Mouse (Mus musculus) limb, embryonic 10.5 days (tissue): ENCODE data around the gene Asna1. TPM values are rescaled to one million over a fixed set of nuclear protein-coding genes. Genes with fewer than 3 reads are reported as not detected.
A peak's percentile ranks its signal among the peaks of the same experiment; 100 is the strongest.

Source experiments
- DNase-seq: peaks from one replicate; pipeline ENCODE4 v3.0.0-alpha.2; 2017; ENCODE audit warnings: low spot score
- H3K27ac ChIP-seq: fragments of 300-500 bp; sonication (generic); 2 replicates; pipeline ENCODE4 v1.5.1; 2016; ENCODE audit warnings: mild to moderate bottlenecking
- H3K27me3 ChIP-seq: fragments of 300-500 bp; sonication (generic); 2 replicates; pipeline ENCODE4 v1.6.1; 2016; ENCODE audit warnings: low read depth, mild to moderate bottlenecking; ENCODE audit not compliant: poor library complexity, severe bottlenecking
- H3K36me3 ChIP-seq: fragments of 300-500 bp; sonication (generic); 2 replicates; pipeline ENCODE4 v1.6.1; 2016; ENCODE audit warnings: mild to moderate bottlenecking, moderate library complexity
- H3K4me1 ChIP-seq: fragments of 300-500 bp; sonication (generic); 2 replicates; pipeline ENCODE4 v1.6.1; 2016
- H3K4me3 ChIP-seq: fragments of 300-500 bp; sonication (generic); 2 replicates; pipeline ENCODE4 v1.5.1; 2016; ENCODE audit warnings: mild to moderate bottlenecking, moderate library complexity
- H3K9me3 ChIP-seq: fragments of 300-500 bp; sonication (generic); replicated peaks from 2 replicates; pipeline ENCODE4 v1.6.1; 2016; ENCODE audit warnings: mild to moderate bottlenecking
- WGBS: fragments of 180-500 bp; shearing (Covaris S2); methylation state at CpG from one replicate; pipeline ENCODE4 v1.1.7; 2016; 5-methylcytosine and 5-hydroxymethylcytosine counted together
- polyA plus RNA-seq: library from polyadenylated mRNA; unstranded; fragments of >200 nt; fragmentation: Nextera tagmentation; extraction: Ambion mirVana; gene quantifications from 2 replicates; pipeline ENCODE4 v1.2.1, GENCODE M21; 2016

The Asna1 gene
- polyA plus RNA-seq, 1 experiment from 2014 or later: 161 TPM

GRCm38 (mm10) chr8:84996978-84997377, 28.1 kb downstream of the Asna1 start:
- H3K4me3 ChIP-seq: no peak overlapping the region
- no peaks in the 10 kb centered on the region for H3K36me3 ChIP-seq
- peaks cover 55% of the 10 kb centered on the region for H3K27me3 ChIP-seq
- peaks cover 15% of the 10 kb centered on the region for H3K4me1 ChIP-seq
- H3K9me3 ChIP-seq: no peaks in the 10 kb centered on the region
- H3K27ac ChIP-seq: no peak overlapping the region
- WGBS: 76% methylated on average over 5 of the region's 5 CpGs
- DNase-seq: no peak

- Histone ChIP-seq H3K27me3 (peaks cover 60% of the 10 kb centered on the region), H3K4me3 (peak overlapping the region; percentile 24), H3K36me3 (no peaks in the 10 kb centered on the region), H3K4me1 (peaks cover 21% of the 10 kb centered on the region), H3K9me3 (no peaks in the 10 kb centered on the region), H3K27ac (peak overlapping the region; percentile 56; the same call in 1 of the 2 replicates)
- 25% methylated on average over 25 of the region's 25 CpGs for WGBS
- DNase-seq: peak; percentile 43
These were observed 29.4 kb downstream of the Asna1 start for GRCm38 (mm10) chr8:84995680-84996079.

GRCm38 (mm10) chr8:84994375-84994774, 30.7 kb downstream of the Asna1 start:
- no peak for DNase-seq
- Histone ChIP-seq H3K27me3 (peaks cover 60% of the 10 kb centered on the region), H3K36me3 (no peaks in the 10 kb centered on the region), H3K9me3 (no peaks in the 10 kb centered on the region), H3K4me1 (peaks cover 32% of the 10 kb centered on the region), H3K4me3 (no peak overlapping the region), H3K27ac (no peak overlapping the region)
- WGBS: 93% methylated on average over 9 of the region's 9 CpGs

- Histone ChIP-seq H3K27me3 (peaks cover 57% of the 10 kb centered on the region), H3K36me3 (no peaks in the 10 kb centered on the region), H3K4me3 (peak overlapping the region; percentile 73), H3K27ac (peak overlapping the region; percentile 87), H3K9me3 (no peaks in the 10 kb centered on the region), H3K4me1 (peaks cover 34% of the 10 kb centered on the region)
- no peak for DNase-seq
- 1% methylated on average over 15 of the region's 15 CpGs for WGBS
These were observed 34.2 kb downstream of the Asna1 start for GRCm38 (mm10) chr8:84990836-84991235.

GRCm38 (mm10) chr8:84990349-84990748, 34.7 kb downstream of the Asna1 start, which contains the start of gene Hook2:
Hook2 (plus strand) TSS chr8:84990603.
- Histone ChIP-seq H3K9me3 (no peaks in the 10 kb centered on the region), H3K27ac (peak within 1 kb of the TSS; percentile 87), H3K36me3 (no peaks in the 10 kb centered on the region), H3K4me1 (peaks cover 35% of the 10 kb centered on the region), H3K4me3 (peak within 1 kb of the TSS; percentile 73), H3K27me3 (peaks cover 52% of the 10 kb centered on the region)
- under 1% methylated on average over 28 of the region's 28 CpGs for WGBS
- DNase-seq: peak; percentile 96

GRCm38 (mm10) chr8:84989810-84990209, 35.3 kb downstream of the Asna1 start:
- Histone ChIP-seq H3K36me3 (no peaks in the 10 kb centered on the region), H3K27ac (peak overlapping the region; percentile 87), H3K9me3 (no peaks in the 10 kb centered on the region), H3K27me3 (peaks cover 47% of the 10 kb centered on the region), H3K4me3 (peak overlapping the region; percentile 73), H3K4me1 (peaks cover 40% of the 10 kb centered on the region)
- peak; percentile 95 for DNase-seq
- WGBS: under 1% methylated on average over 15 of the region's 15 CpGs

GRCm38 (mm10) chr8:84989311-84989731, 35.8 kb downstream of the Asna1 start:
- DNase-seq: peak; percentile 43
- Histone ChIP-seq H3K27me3 (peaks cover 42% of the 10 kb centered on the region), H3K36me3 (no peaks in the 10 kb centered on the region), H3K4me1 (peaks cover 45% of the 10 kb centered on the region), H3K4me3 (peak overlapping the region; percentile 73), H3K9me3 (no peaks in the 10 kb centered on the region), H3K27ac (peak overlapping the region; percentile 87)
- 9% methylated on average over 15 of the region's 15 CpGs for WGBS

GRCm38 (mm10) chr8:84987903-84988302, 37.2 kb downstream of the Asna1 start:
- H3K36me3 ChIP-seq: no peaks in the 10 kb centered on the region
- peaks cover 54% of the 10 kb centered on the region for H3K4me1 ChIP-seq
- H3K27me3 ChIP-seq: peaks cover 28% of the 10 kb centered on the region; the same call in 1 of the 2 replicates

GRCm38 (mm10) chr8:84987388-84987787, 37.7 kb downstream of the Asna1 start:
- Histone ChIP-seq H3K4me1 (peaks cover 55% of the 10 kb centered on the region), H3K27me3 (peaks cover 24% of the 10 kb centered on the region; the same call in 1 of the 2 replicates), H3K27ac (no peak overlapping the region), H3K36me3 (no peaks in the 10 kb centered on the region), H3K9me3 (no peaks in the 10 kb centered on the region), H3K4me3 (no peak overlapping the region)
- WGBS: 85% methylated on average over 5 of the region's 5 CpGs
- no peak for DNase-seq

More at GRCm38 (mm10) chr8:84987903-84988302, 37.2 kb downstream of the Asna1 start:
- Histone ChIP-seq H3K4me3 (no peak overlapping the region), H3K9me3 (no peaks in the 10 kb centered on the region), H3K27ac (no peak overlapping the region; the same call in 1 of the 2 replicates)
- WGBS: 75% methylated on average over 2 of the region's 2 CpGs
- DNase-seq: no peak

GRCm38 (mm10) chr8:84986379-84986945, 38.6 kb downstream of the Asna1 start:
- no peak for DNase-seq
- WGBS: 44% methylated on average over 8 of the region's 8 CpGs
- Histone ChIP-seq H3K27me3 (peaks cover 24% of the 10 kb centered on the region; the same call in 1 of the 2 replicates), H3K36me3 (no peaks in the 10 kb centered on the region), H3K4me1 (peaks cover 64% of the 10 kb centered on the region), H3K4me3 (peak overlapping the region; percentile 66), H3K27ac (peak overlapping the region; percentile 89), H3K9me3 (no peaks in the 10 kb centered on the region)

- H3K27me3 ChIP-seq: peaks cover 23% of the 10 kb centered on the region; the same call in 1 of the 2 replicates
- H3K9me3 ChIP-seq: no peaks in the 10 kb centered on the region
- peak overlapping the region; percentile 66 for H3K4me3 ChIP-seq
- WGBS: 0% methylated on average over 53 of the region's 53 CpGs
- H3K27ac ChIP-seq: peak overlapping the region; percentile 89
- DNase-seq: peak; percentile 91
- peaks cover 65% of the 10 kb centered on the region for H3K4me1 ChIP-seq
- H3K36me3 ChIP-seq: no peaks in the 10 kb centered on the region
These were observed 39.2 kb downstream of the Asna1 start for GRCm38 (mm10) chr8:84985684-84986378.

- Histone ChIP-seq H3K27me3 (peaks cover 28% of the 10 kb centered on the region), H3K9me3 (no peaks in the 10 kb centered on the region), H3K4me1 (peaks cover 67% of the 10 kb centered on the region), H3K4me3 (peak overlapping the region; percentile 66), H3K27ac (peak overlapping the region; percentile 89), H3K36me3 (no peaks in the 10 kb centered on the region)
- under 1% methylated on average over 23 of the region's 23 CpGs for WGBS
- DNase-seq: no peak
These were observed 39.9 kb downstream of the Asna1 start for GRCm38 (mm10) chr8:84985049-84985683.
